ENCODE assay signal across 9 mouse cellular contexts in genomic region chr17:27153773-27154193, GRCm38 (mm10). TPM values are rescaled to one million over a fixed set of nuclear protein-coding genes. Genes with fewer than 3 reads are reported as not detected.
DNase-seq lines count a peak whose midpoint lies in the region; ATAC-seq and TF ChIP-seq lines count a peak whose summit lies in the region.
"Had no signal": no experiment of that assay in that cellular context is flagged by ENCODE, and none has a peak within 500 bp of the region (broad histone marks: within the 10 kb centered on the region; RNA-seq: fewer than 3 reads in every experiment).

No protein-coding gene starts in this region.

- no peak for TF ChIP-seq CTCF in MEL (IDR thresholded peaks at IDR 0.05 in 2 of 3, conservative IDR thresholded peaks at IDR 0.05 in 1 of 3; ENCODE audit: control insufficient read depth in 1 of 3, insufficient read depth in 1 of 3, low read depth in 2 of 3, low read length in 3 of 3, poor library complexity in 1 of 3, severe bottlenecking in 1 of 3)

- WGBS in limb, embryonic 10.5 days: 85% methylated on average over 9 of the region's 9 CpGs
- 51% methylated on average over 9 of the region's 9 CpGs for WGBS in kidney, embryonic 14.5 days

- TF ChIP-seq POLR2A in MEL (IDR thresholded peaks at IDR 0.05; ENCODE audit: control insufficient read depth in 1 of 2, insufficient read depth in 1 of 2, low read depth in 1 of 2, low read length in 2 of 2, poor library complexity in 1 of 2): no peak

- DNase-seq in cerebellum, postnatal 14 days: peak; percentile 38 to 45
- DNase-seq in cerebellum, adult 11 months: no peak
- DNase-seq in MEL (ENCODE audit: low read depth, low spot score): no peak
- DNase-seq in gastrocnemius, adult 8-10 months (ENCODE audit: low spot score in 2 of 2): peak; percentile 83
- no peak for DNase-seq in limb, embryonic 10.5 days (ENCODE audit: low spot score)
- DNase-seq in frontal cortex, postnatal 10 days (ENCODE audit: low spot score in 2 of 2): no peak
- DNase-seq in right cerebral cortex, postnatal 36 days (ENCODE audit: low spot score in 2 of 2): no peak

- no peaks in the 10 kb centered on the region for H3K9me3 ChIP-seq in MEL (replicated peaks; ENCODE audit: insufficient read depth, low read length)
- no peaks in the 10 kb centered on the region for H3K9me3 ChIP-seq in limb, embryonic 10.5 days (replicated peaks)
- no peaks in the 10 kb centered on the region for H3K9me3 ChIP-seq in kidney, embryonic 14.5 days (ENCODE audit: control insufficient read depth, low read length)

- peak overlapping the region; percentile 68 for H3K27ac ChIP-seq in MEL (ENCODE audit: control insufficient read depth, low read depth, low read length)
- H3K27ac ChIP-seq in limb, embryonic 10.5 days: peak overlapping the region; percentile 67
- H3K27ac ChIP-seq in kidney, embryonic 14.5 days (ENCODE audit: low read depth, low read length): no peak overlapping the region

- no peak overlapping the region for H3K4me3 ChIP-seq in MEL (ENCODE audit: control insufficient read depth in 1 of 2, insufficient read depth in 1 of 2, low read depth in 2 of 2, low read length in 2 of 2)
- H3K4me3 ChIP-seq in limb, embryonic 10.5 days: no peak overlapping the region
- H3K4me3 ChIP-seq in kidney, embryonic 14.5 days (ENCODE audit: low read length): no peak overlapping the region

- H3K9ac ChIP-seq in MEL (ENCODE audit: control insufficient read depth, low read depth, low read length, poor library complexity, severe bottlenecking): peak overlapping the region; percentile 18
- H3K9ac ChIP-seq in kidney, embryonic 14.5 days (ENCODE audit: low read depth, low read length): no peak overlapping the region

- no peak overlapping the region for H3K4me2 ChIP-seq in kidney, embryonic 14.5 days (replicated peaks; ENCODE audit: low read depth, low read length)

- no peaks in the 10 kb centered on the region for H3K27me3 ChIP-seq in MEL (ENCODE audit: control insufficient read depth in 1 of 2, insufficient read depth in 2 of 2, low read length in 2 of 2)
- H3K27me3 ChIP-seq in limb, embryonic 10.5 days (ENCODE audit: low read depth, poor library complexity, severe bottlenecking): no peaks in the 10 kb centered on the region
- H3K27me3 ChIP-seq in kidney, embryonic 14.5 days (ENCODE audit: control insufficient read depth, insufficient read depth, low read length): no peaks in the 10 kb centered on the region
- H3K27me3 ChIP-seq: CH12.LX had no signal

- peaks cover 0 to 13% of the 10 kb centered on the region in 2 experiments; a peak in 2 of 4 replicates for H3K36me3 ChIP-seq in MEL (ENCODE audit: control insufficient read depth in 1 of 2, insufficient read depth in 2 of 2, low read length in 2 of 2)
- H3K36me3 ChIP-seq in limb, embryonic 10.5 days: no peaks in the 10 kb centered on the region
- H3K36me3 ChIP-seq in kidney, embryonic 14.5 days (ENCODE audit: control insufficient read depth, insufficient read depth, low read length): no peaks in the 10 kb centered on the region

- no peaks in the 10 kb centered on the region for H3K79me2 ChIP-seq in MEL (ENCODE audit: control insufficient read depth, insufficient read depth, low read length, poor library complexity)

- TF ChIP-seq EP300 in MEL (IDR thresholded peaks at IDR 0.05; ENCODE audit: low read depth in 1 of 2, low read length in 2 of 2): no peak

- no peak for ATAC-seq in kidney, embryonic 14.5 days (ENCODE audit: low FRiP score, low TSS enrichment)

- H3K4me1 ChIP-seq in MEL (ENCODE audit: control insufficient read depth in 1 of 2, insufficient read depth in 2 of 2, low read length in 2 of 2): peaks cover 7 to 17% of the 10 kb centered on the region in 2 experiments; a peak in 3 of 4 replicates
- H3K4me1 ChIP-seq in limb, embryonic 10.5 days: peaks cover 60% of the 10 kb centered on the region
- H3K4me1 ChIP-seq in kidney, embryonic 14.5 days (ENCODE audit: control insufficient read depth, insufficient read depth, low read length): peaks cover 7% of the 10 kb centered on the region; the same call in 1 of the 2 replicates

- TF ChIP-seq RAD21 in MEL (IDR thresholded peaks at IDR 0.05; ENCODE audit: low read depth, low read length): no peak

TF ChIP-seq in MEL, 35 proteins besides CTCF, POLR2A, EP300 and RAD21:
- TF ChIP-seq ZC3H11A (IDR thresholded peaks at IDR 0.05; ENCODE audit: low read depth, low read length) (no peak), KAT2A (conservative IDR thresholded peaks at IDR 0.05; ENCODE audit: low read depth, low read length) (no peak), NELFE (IDR thresholded peaks at IDR 0.05; ENCODE audit: low read depth, low read length) (no peak), MYB (IDR thresholded peaks at IDR 0.05; ENCODE audit: low read depth, low read length) (no peak), USF2 (IDR thresholded peaks at IDR 0.05; ENCODE audit: borderline replicate concordance in 1 of 2, insufficient read depth in 1 of 2, low read depth in 1 of 2, low read length in 2 of 2) (no peak)

RNA-seq across cellular contexts. Expression of gene Ip6k3, which starts 13.8 kb away (rescaled TPM):
- not detected in 2 replicates for total RNA-seq in MEL (2012; rRNA removed)
- polyA plus RNA-seq in MEL (2012; ENCODE audit: insufficient read depth in 1 of 2, insufficient read length in 2 of 2, low read depth in 1 of 2, low replicate concordance in 2 of 2, missing spikeins in 1 of 2): not detected
- total RNA-seq in gastrocnemius, adult 8-10 months (2022): 10 to 100 TPM; 24.6 to 33.6 (median 29.1) TPM
- not detected in 2 replicates for polyA plus RNA-seq in limb, embryonic 10.5 days (2016; fragmentation: Nextera tagmentation; extraction: Ambion mirVana)
- polyA plus RNA-seq in kidney, embryonic 14.5 days (2014; fragmentation: Nextera tagmentation; extraction: Ambion mirVana): 0.12 TPM in 1 of 2 replicates, not detected in the other

RNA-seq across cellular contexts. Expression of gene Uqcc2, which starts 20.1 kb away (rescaled TPM):
- total RNA-seq in MEL (2012; rRNA removed): 270 and 329 TPM in 2 replicates
- 100 to 1,000 TPM in 1 of 2 experiments, not detected in 1; 176 TPM for polyA plus RNA-seq in MEL (2012; ENCODE audit: insufficient read depth in 1 of 2, insufficient read length in 2 of 2, low read depth in 1 of 2, low replicate concordance in 2 of 2, missing spikeins in 1 of 2)
- 100 to 1,000 TPM; 429 to 490 (median 471) TPM for total RNA-seq in gastrocnemius, adult 8-10 months (2022)
- 400 and 433 TPM in 2 replicates for polyA plus RNA-seq in limb, embryonic 10.5 days (2016; fragmentation: Nextera tagmentation; extraction: Ambion mirVana)
- 293 and 406 TPM in 2 replicates for polyA plus RNA-seq in kidney, embryonic 14.5 days (2014; fragmentation: Nextera tagmentation; extraction: Ambion mirVana)

RNA-seq across cellular contexts. Expression of gene Lemd2, which starts 50.5 kb away (rescaled TPM):
- 35.5 and 46.8 TPM in 2 replicates for total RNA-seq in MEL (2012; rRNA removed)
- 10 to 100 TPM in 1 of 2 experiments, not detected in 1; 59.7 TPM for polyA plus RNA-seq in MEL (2012; ENCODE audit: insufficient read depth in 1 of 2, insufficient read length in 2 of 2, low read depth in 1 of 2, low replicate concordance in 2 of 2, missing spikeins in 1 of 2)
- 10 to 100 TPM; 21.1 to 24.8 (median 23.4) TPM for total RNA-seq in gastrocnemius, adult 8-10 months (2022)
- polyA plus RNA-seq in limb, embryonic 10.5 days (2016; fragmentation: Nextera tagmentation; extraction: Ambion mirVana): 17.9 and 20.2 TPM in 2 replicates
- polyA plus RNA-seq in kidney, embryonic 14.5 days (2014; fragmentation: Nextera tagmentation; extraction: Ambion mirVana): 14.5 and 15.6 TPM in 2 replicates

Comparison
In these comparisons a context has a peak if more than half of its experiments do, and no peak if none do; other contexts are left out.
1. DNase-seq: peak in cerebellum, postnatal 14 days (2 of 2) and gastrocnemius, adult 8-10 months (2 of 2); none in cerebellum, adult 11 months (single experiment), MEL (single experiment), limb, embryonic 10.5 days (single experiment), frontal cortex, postnatal 10 days (0 of 2) and right cerebral cortex, postnatal 36 days (0 of 2).